Mouse (Mus musculus) ovary, postnatal 10 days (tissue): ENCODE results near the gene Nwd2.

ENCODE experiments used
- DNase-seq: peaks from one replicate; pipeline ENCODE4 v3.0.0; 2022; ENCODE audit warnings: low spot score

The Nwd2 gene

GRCm38 (mm10) chr5:63828380-63829185 is 179.7 kb downstream of the Nwd2 start:
- no peak for DNase-seq

- DNase-seq: no peak
Observed at GRCm38 (mm10) chr5:63831054-63831453, 182.2 kb downstream of the Nwd2 start.

GRCm38 (mm10) chr5:63833955-63834354 is 185.1 kb downstream of the Nwd2 start:
- DNase-seq: no peak

GRCm38 (mm10) chr5:63834435-63834834 is 185.5 kb downstream of the Nwd2 start:
- DNase-seq: no peak

GRCm38 (mm10) chr5:63837115-63837514 is 188.2 kb downstream of the Nwd2 start:
- DNase-seq: no peak

GRCm38 (mm10) chr5:63837851-63838250 is 188.9 kb downstream of the Nwd2 start:
- no peak for DNase-seq

- no peak for DNase-seq
Observed at GRCm38 (mm10) chr5:63839801-63840416, 191.0 kb downstream of the Nwd2 start.

- DNase-seq: no peak
Observed at GRCm38 (mm10) chr5:63847080-63847479, 198.2 kb downstream of the Nwd2 start.

- DNase-seq: no peak
Observed at GRCm38 (mm10) chr5:63847541-63848226, 198.8 kb downstream of the Nwd2 start.

- no peak for DNase-seq
Observed at GRCm38 (mm10) chr5:63858901-63859300, 210.0 kb downstream of the Nwd2 start.
